Mouse (Mus musculus) stomach, embryonic 15.5 days (tissue): ENCODE results near the gene Pgs1. TPM values are rescaled to one million over a fixed set of nuclear protein-coding genes. Genes with fewer than 3 reads are reported as not detected.

Experiments used
- ATAC-seq: fragments of 200-750 bp; cut with Nextera tagmentation; 2 replicates; pipeline ENCODE4 v1.8.0; 2017; ENCODE audit warnings: low read depth, moderate number of reproducible peaks, moderate TSS enrichment; ENCODE audit not compliant: insufficient read depth, low FRiP score
- H3K27ac ChIP-seq: fragments of 300-500 bp; sonication (generic); 2 replicates; pipeline ENCODE4 v1.5.1; 2015; ENCODE audit warnings: mild to moderate bottlenecking, inconsistent platforms
- H3K27me3 ChIP-seq: fragments of 300-500 bp; sonication (generic); replicated peaks from 2 replicates; pipeline ENCODE4 v1.6.1; 2015; ENCODE audit warnings: inconsistent platforms
- H3K36me3 ChIP-seq: fragments of 300-500 bp; sonication (generic); 2 replicates; pipeline ENCODE4 v1.6.1; 2015; ENCODE audit warnings: inconsistent platforms
- H3K4me1 ChIP-seq: fragments of 300-500 bp; sonication (generic); 2 replicates; pipeline ENCODE4 v1.6.1; 2015; ENCODE audit warnings: inconsistent platforms
- H3K4me2 ChIP-seq: fragments of 300-500 bp; sonication (generic); 2 replicates; pipeline ENCODE4 v1.6.1; 2015; ENCODE audit warnings: mild to moderate bottlenecking, inconsistent platforms
- H3K4me3 ChIP-seq: fragments of 300-500 bp; sonication (generic); replicated peaks from 2 replicates; pipeline ENCODE4 v1.5.1; 2015; ENCODE audit warnings: inconsistent platforms
- H3K9ac ChIP-seq: fragments of 300-500 bp; sonication (generic); 2 replicates; pipeline ENCODE4 v1.6.1; 2015; ENCODE audit warnings: inconsistent platforms
- H3K9me3 ChIP-seq: fragments of 300-500 bp; sonication (generic); 2 replicates; pipeline ENCODE4 v1.6.1; 2016; ENCODE audit warnings: inconsistent platforms
- WGBS: fragments of 180-500 bp; shearing (Covaris S2); methylation state at CpG from one replicate; pipeline ENCODE4 v1.1.7; 2015; 5-methylcytosine and 5-hydroxymethylcytosine counted together
- polyA plus RNA-seq: library from polyadenylated mRNA; unstranded; fragments of >200 nt; fragmentation: Nextera tagmentation; extraction: Ambion mirVana; gene quantifications from 2 replicates; pipeline ENCODE4 v1.2.1, GENCODE M21; 2015

Pgs1 gene
- polyA plus RNA-seq, 1 experiment from 2014 or later: 34.6 TPM

DNA sequence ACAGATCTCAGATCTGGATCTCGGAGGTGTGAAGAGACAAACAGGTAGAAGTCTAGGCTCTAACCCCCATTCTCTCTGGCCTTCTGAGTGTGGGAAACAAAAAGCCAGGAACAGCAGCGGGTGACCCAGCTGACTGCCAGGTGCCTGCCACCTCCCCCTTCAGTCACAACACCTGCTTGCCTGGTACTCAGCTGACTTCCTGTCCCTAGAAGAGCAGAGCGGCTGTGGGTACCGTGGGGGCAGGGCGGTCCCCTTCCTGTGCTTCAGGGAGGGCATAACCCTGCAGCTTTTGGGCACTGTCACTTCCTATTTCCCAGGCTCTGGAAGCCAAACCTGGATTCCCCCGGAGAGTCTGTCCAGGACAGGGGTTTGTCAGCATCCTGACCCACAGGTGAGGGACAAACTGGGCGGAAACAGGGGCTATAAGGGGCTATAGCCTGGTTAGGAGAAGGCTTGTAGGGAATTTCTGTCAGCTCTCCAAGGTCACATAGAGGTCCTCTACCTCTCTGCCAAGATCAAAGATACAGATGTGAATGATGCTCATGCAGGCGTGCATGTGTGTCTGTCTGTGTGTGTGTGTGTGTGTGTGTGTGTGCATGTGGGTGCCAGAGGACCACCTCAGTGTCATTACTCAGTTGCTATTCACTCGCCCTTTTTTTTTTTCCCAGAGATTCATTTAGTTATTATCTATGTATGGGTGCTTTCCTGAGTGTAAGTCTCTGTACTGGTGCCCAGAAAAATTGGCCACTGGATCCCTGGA lies 33.7 kb upstream of the Pgs1 start:
- no peak overlapping the region for H3K27ac ChIP-seq
- H3K36me3 ChIP-seq: no peaks in the 10 kb centered on the region
- 59% methylated on average over 9 of the region's 9 CpGs for WGBS
- H3K4me2 ChIP-seq: no peak overlapping the region
- H3K27me3 ChIP-seq: no peaks in the 10 kb centered on the region
- H3K9ac ChIP-seq: no peak overlapping the region
- H3K9me3 ChIP-seq: no peaks in the 10 kb centered on the region
- no peak for ATAC-seq
- H3K4me3 ChIP-seq: no peak overlapping the region
- peaks cover 41% of the 10 kb centered on the region for H3K4me1 ChIP-seq

DNA sequence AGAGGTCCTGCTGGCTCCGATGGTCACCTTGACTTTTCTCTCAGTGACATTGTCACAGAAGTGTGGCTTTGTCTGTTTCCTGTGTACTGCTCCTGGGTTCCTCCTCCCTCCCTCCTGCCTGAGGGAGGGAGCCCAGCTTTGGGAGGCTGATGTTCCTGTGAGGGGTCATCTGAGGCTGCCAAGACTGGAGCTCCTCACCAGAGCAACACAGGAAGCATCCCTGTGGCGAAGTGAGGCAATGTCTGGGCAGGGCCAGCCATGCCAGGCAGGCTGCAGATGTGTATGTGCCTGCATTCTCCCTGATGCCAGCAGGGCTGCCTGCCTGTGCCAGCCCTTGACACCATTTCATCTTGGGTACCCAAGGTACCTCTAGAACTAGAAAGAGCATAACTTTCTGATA lies 32.0 kb upstream of the Pgs1 start:
- H3K4me2 ChIP-seq: no peak overlapping the region
- H3K9ac ChIP-seq: no peak overlapping the region
- H3K27me3 ChIP-seq: no peaks in the 10 kb centered on the region
- peaks cover 46% of the 10 kb centered on the region for H3K4me1 ChIP-seq
- peak overlapping the region; percentile 41; the same call in 1 of the 2 replicates for H3K27ac ChIP-seq
- H3K9me3 ChIP-seq: no peaks in the 10 kb centered on the region
- H3K36me3 ChIP-seq: no peaks in the 10 kb centered on the region
- H3K4me3 ChIP-seq: no peak overlapping the region
- WGBS: 51% methylated on average over 2 of the region's 2 CpGs
- no peak for ATAC-seq

DNA sequence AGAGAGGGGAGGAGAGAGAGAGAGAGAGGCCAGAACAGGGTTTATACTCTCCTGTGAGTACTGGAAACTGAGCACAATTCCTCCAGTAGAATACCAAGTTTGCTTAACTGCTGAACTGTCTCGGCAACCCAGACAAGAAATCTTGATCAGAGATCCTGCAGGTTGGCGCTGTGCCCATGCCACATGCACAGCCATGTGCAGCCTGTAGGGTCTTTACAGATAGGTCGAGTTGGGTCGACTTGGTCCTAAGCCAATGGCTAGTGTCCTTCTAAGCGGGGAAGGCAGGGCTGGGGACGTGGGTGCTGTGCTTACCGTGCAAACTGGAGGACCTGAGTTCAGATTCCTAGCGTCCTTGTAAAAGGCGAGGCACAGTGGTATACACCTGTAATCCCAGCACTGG lies 31.3 kb upstream of the Pgs1 start:
- H3K36me3 ChIP-seq: no peaks in the 10 kb centered on the region
- no peaks in the 10 kb centered on the region for H3K27me3 ChIP-seq
- H3K4me1 ChIP-seq: peaks cover 43% of the 10 kb centered on the region
- H3K9me3 ChIP-seq: no peaks in the 10 kb centered on the region
- no peak overlapping the region for H3K9ac ChIP-seq
- H3K4me3 ChIP-seq: no peak overlapping the region
- peak overlapping the region; percentile 41 for H3K27ac ChIP-seq
- ATAC-seq: no peak
- 72% methylated on average over 9 of the region's 9 CpGs for WGBS
- H3K4me2 ChIP-seq: no peak overlapping the region

DNA sequence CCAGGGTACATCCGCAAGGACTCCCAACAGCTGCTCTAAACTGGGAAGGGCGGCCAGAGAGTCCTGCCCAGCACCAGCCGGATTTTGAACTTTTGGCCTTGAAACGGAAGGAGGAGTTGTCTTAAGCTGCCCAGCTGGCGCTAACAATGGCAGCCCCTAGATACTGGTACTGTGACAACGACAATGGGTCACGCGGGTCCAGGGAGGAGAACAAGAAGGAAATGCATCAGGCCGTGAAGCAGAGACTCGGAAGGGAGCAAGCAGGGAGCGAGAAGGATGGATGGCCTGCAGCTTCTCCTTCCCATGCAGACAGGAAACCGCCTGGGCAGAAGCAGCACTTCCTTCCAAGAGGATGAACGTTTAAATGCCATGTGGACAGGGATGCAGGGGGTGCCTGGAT lies 30.5 kb upstream of the Pgs1 start:
- no peak for ATAC-seq

DNA sequence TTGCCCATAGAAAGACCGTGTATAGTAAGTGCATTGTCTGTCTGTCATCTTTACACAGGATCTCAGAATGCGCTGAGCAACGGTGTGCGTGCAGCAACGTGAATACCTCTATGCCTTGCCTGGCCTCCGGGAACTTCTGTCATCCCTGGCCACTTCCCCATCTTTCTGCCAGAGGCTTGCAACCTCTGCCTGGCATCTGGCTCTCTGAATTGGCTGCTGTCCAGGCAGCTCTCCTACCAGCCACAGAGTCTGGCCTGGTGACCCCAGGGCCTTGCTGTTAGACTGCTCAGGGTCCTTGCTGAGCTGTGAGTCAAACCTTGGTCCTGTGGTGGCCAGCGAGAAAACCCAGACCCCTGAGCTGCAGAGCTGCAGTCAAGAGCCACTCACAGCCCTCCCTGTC lies 27.9 kb upstream of the Pgs1 start:
- ATAC-seq: no peak
- Histone ChIP-seq H3K9ac (no peak overlapping the region), H3K4me2 (no peak overlapping the region), H3K4me1 (peaks cover 49% of the 10 kb centered on the region), H3K27ac (no peak overlapping the region), H3K9me3 (no peaks in the 10 kb centered on the region), H3K4me3 (no peak overlapping the region), H3K36me3 (no peaks in the 10 kb centered on the region), H3K27me3 (no peaks in the 10 kb centered on the region)
- WGBS: 54% methylated on average over 7 of the region's 7 CpGs

More for the DNA sequence above, 30.5 kb upstream of the Pgs1 start:
- no peak overlapping the region for H3K4me3 ChIP-seq
- H3K36me3 ChIP-seq: no peaks in the 10 kb centered on the region
- H3K27me3 ChIP-seq: no peaks in the 10 kb centered on the region
- H3K9ac ChIP-seq: no peak overlapping the region
- WGBS: 62% methylated on average over 13 of the region's 13 CpGs
- H3K9me3 ChIP-seq: no peaks in the 10 kb centered on the region
- H3K4me2 ChIP-seq: no peak overlapping the region
- 0 out of 2 replicates have a peak overlapping the region, but pooled peaks have one; percentile 11 for H3K27ac ChIP-seq
- peaks cover 46% of the 10 kb centered on the region for H3K4me1 ChIP-seq

DNA sequence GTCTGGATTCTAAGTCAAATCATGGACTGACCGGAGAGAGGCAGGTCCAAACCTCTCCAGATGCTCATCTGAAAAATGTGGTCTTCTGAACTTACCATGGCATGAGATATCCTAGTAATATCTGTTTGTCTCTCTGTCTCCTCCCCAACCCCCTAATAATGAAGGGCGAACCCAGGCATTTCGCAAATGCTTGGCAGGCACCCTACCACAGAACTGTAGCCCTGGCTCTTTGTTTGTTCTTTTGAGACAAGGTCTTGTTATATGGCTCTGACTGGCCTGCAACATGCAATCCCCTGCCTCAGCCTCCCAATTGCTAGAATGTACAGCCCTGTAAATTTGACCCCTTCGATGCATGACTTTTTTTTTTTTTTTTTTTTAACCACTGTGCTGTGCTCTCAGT lies 26.9 kb upstream of the Pgs1 start:
- no peaks in the 10 kb centered on the region for H3K36me3 ChIP-seq
- WGBS: 85% methylated on average over 4 of the region's 4 CpGs
- ATAC-seq: no peak
- H3K4me2 ChIP-seq: no peak overlapping the region
- H3K4me1 ChIP-seq: peaks cover 55% of the 10 kb centered on the region
- no peak overlapping the region for H3K4me3 ChIP-seq
- no peaks in the 10 kb centered on the region for H3K9me3 ChIP-seq
- H3K27ac ChIP-seq: no peak overlapping the region
- H3K27me3 ChIP-seq: no peaks in the 10 kb centered on the region
- no peak overlapping the region for H3K9ac ChIP-seq

DNA sequence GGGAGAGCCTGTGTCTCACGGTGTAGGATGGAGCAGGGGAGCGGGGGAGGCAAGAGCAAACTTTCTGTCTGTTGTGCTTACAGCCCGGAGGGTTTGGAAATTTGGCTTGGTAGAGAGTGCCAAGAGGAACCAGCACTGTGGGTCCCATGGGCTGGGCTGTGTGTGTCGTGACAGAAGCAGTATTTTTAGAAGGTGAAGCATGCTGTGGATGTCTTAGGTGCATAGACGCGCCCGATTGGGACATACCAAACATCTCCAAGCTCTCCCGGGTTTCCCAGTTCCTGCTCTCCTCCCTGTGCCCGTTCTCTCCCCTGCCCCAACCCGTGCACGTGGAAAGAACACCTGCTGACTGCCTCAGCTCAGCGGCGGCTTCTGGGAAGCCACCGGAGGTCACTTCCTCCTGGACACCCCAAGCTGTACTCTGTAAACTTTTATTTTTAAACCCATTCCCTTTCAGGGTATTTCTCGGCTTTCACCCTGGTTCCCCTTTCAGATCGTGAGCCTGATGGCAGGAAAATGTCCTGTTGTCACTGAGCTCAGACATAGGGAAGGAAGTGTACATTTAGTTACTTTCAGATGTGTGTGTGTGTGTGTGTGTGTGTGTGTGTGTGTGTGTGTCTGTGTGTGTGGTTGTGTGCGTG lies 26.2 kb upstream of the Pgs1 start:
- 43% methylated on average over 17 of the region's 17 CpGs for WGBS
- no peak for ATAC-seq
- Histone ChIP-seq H3K9me3 (no peaks in the 10 kb centered on the region), H3K4me2 (no peak overlapping the region), H3K4me3 (no peak overlapping the region), H3K4me1 (peaks cover 55% of the 10 kb centered on the region), H3K27me3 (no peaks in the 10 kb centered on the region), H3K36me3 (no peaks in the 10 kb centered on the region), H3K27ac (no peak overlapping the region; the same call in 1 of the 2 replicates), H3K9ac (no peak overlapping the region)

DNA sequence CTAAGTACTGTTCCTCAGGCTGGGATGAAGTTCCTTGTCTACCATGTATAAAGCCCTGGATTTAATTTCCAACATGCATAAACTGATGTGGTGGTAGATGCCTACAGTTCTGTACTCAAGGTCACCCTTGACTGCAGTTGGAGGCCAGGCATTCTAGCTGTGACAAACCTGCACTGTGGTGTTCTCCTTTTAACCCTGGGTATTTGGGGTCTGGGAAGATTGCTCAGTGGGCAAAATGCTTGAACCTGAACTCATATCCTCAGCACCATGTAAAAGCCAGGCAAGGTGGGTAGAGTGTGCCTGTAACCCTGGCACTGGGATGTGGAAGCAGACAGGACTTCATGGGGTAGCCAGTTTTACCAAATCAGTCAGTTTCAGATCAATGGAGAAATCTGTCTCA lies 25.5 kb upstream of the Pgs1 start:
- Histone ChIP-seq H3K27ac (no peak overlapping the region), H3K4me1 (peaks cover 58% of the 10 kb centered on the region)

DNA sequence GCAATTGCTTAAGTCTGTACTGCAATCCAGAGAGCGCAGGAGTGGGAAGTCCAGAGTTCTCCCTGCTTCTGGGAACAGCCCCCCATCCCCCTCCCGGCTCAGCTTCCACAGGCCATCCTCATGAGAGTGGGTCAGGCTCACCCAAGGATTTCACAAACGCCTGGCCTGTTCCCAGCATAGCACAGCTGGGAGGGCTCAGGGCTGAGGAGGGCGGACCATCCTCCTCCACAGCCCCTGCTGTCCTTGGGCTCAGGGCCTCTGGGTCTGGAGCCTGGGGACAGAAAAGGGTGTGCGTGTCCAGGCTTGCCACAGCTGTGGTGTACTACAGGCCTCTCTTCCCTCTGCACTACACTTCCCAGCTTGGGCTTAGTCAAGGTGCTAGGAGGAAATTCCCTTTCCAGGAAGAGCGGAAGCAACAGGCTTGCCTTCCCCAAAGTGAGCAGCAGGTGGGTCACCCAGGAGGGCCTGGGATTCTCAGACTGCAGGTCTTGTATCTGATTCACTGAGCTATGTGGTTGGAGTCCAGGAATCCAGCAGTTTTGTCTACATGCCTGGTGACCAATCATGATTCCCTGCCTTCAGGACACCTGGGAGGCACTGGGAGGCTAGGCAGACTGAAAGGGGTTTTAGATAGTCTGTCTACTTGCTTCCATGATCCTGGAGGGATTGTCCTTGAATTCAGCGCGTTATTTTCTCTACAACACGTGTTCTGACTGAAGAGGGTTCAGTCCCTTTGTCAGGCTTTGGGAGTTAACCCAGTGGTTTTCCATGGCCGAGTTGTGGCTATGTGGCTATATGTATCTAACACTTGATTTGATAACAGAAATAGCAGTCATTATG lies 23.6 kb upstream of the Pgs1 start:
- Histone ChIP-seq H3K9me3 (no peaks in the 10 kb centered on the region), H3K4me2 (peak overlapping the region; percentile 84), H3K4me3 (no peak overlapping the region), H3K9ac (no peak overlapping the region), H3K4me1 (peaks cover 71% of the 10 kb centered on the region), H3K27me3 (no peaks in the 10 kb centered on the region), H3K27ac (peak overlapping the region; percentile 98), H3K36me3 (0 out of 2 replicates have a peak, but pooled peaks cover 3% of the 10 kb centered on the region)
- ATAC-seq: peak; percentile 72
- 24% methylated on average over 10 of the region's 10 CpGs for WGBS

More for the DNA sequence above, 25.5 kb upstream of the Pgs1 start:
- no peak for ATAC-seq
- H3K4me3 ChIP-seq: no peak overlapping the region
- H3K27me3 ChIP-seq: no peaks in the 10 kb centered on the region
- H3K9ac ChIP-seq: no peak overlapping the region
- no peaks in the 10 kb centered on the region for H3K36me3 ChIP-seq
- no peak overlapping the region for H3K4me2 ChIP-seq
- H3K9me3 ChIP-seq: no peaks in the 10 kb centered on the region

DNA sequence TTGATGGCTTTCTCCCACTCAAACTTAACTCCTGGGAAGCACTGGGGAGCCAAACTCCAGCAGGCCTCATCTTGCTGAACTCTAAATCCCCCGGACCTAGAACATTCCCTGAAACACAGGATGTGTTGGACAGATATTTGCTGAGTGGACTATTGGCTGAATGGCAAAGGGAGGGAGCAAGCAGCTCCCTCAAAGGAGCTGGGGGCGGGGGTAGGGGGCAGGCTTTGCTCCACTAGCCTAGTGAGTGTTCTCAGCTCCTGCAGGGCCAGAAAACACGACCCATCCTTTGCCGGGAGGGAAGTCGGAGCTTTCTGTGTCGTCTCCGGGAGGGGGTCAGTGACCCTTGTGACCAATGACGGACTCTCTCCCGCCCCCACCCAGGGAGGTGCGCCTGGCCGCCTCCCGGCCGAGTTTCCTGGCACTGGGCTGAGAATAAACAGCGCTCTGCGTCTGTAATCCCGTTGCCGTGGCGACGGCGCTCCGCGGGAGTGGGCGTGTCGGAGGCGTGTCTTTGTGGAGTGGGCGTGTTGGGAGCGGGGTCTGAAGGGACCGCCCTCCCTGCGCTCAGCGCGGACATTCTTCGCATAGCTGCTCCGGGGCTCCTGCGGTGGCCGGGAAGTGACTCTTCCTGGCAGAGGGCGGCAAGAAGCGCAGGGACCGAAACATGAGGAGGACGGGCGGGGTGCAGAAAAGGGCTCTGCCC lies 22.9 kb upstream of the Pgs1 start:
- no peak overlapping the region; the same call in 1 of the 2 replicates for H3K9ac ChIP-seq
- H3K4me3 ChIP-seq: peak overlapping the region; percentile 38
- H3K4me1 ChIP-seq: peaks cover 71% of the 10 kb centered on the region
- ATAC-seq: peak; percentile 84
- peak overlapping the region; percentile 84 for H3K4me2 ChIP-seq
- peak overlapping the region; percentile 98 for H3K27ac ChIP-seq
- H3K27me3 ChIP-seq: no peaks in the 10 kb centered on the region
- no peaks in the 10 kb centered on the region for H3K9me3 ChIP-seq
- WGBS: under 1% methylated on average over 40 of the region's 40 CpGs
- 0 out of 2 replicates have a peak, but pooled peaks cover 3% of the 10 kb centered on the region for H3K36me3 ChIP-seq

DNA sequence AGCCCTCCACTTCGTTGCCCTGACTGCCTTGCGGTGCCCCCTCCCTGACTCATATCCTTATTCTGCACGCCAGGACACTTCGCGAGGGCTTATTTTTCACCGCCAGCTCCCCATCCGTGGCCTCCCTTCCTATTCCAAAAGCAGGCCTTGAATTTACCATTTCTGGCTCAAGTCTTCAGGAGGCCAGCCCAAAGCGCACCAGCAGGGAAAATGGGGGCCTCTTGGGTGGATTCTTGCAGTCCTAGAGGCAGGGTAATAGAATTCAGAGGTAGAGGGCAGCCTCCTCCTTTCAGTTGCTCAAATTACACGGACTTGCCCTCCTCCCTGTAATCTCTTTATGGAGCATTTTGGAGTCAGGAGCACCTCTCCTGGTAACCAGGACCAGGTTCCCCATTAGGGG lies 22.2 kb upstream of the Pgs1 start:
- 2% methylated on average over 9 of the region's 9 CpGs for WGBS
- 0 out of 2 replicates have a peak, but pooled peaks cover 3% of the 10 kb centered on the region for H3K36me3 ChIP-seq
- H3K4me3 ChIP-seq: peak overlapping the region; percentile 38

More for the DNA sequence above, 22.2 kb upstream of the Pgs1 start:
- no peaks in the 10 kb centered on the region for H3K27me3 ChIP-seq
- peaks cover 69% of the 10 kb centered on the region for H3K4me1 ChIP-seq
- H3K9ac ChIP-seq: no peak overlapping the region; the same call in 1 of the 2 replicates
- peak overlapping the region; percentile 98 for H3K27ac ChIP-seq
- no peaks in the 10 kb centered on the region for H3K9me3 ChIP-seq
- no peak for ATAC-seq
- H3K4me2 ChIP-seq: peak overlapping the region; percentile 84
